Mouse (Mus musculus) liver, embryonic 14.5 days (tissue): Measurements from ENCODE around the gene Txnl4b.

ENCODE experiments used
- CTCF ChIP-seq: IDR thresholded peaks from 2 replicates; pipeline ENCODE4 v1.5.1; 2016; ENCODE audit warnings: antibody characterized with exemption, low read depth, control low read depth
- EP300 ChIP-seq: IDR thresholded peaks from 2 replicates; pipeline ENCODE4 v1.6.1; 2016; ENCODE audit warnings: antibody characterized with exemption, low read depth

DNA sequence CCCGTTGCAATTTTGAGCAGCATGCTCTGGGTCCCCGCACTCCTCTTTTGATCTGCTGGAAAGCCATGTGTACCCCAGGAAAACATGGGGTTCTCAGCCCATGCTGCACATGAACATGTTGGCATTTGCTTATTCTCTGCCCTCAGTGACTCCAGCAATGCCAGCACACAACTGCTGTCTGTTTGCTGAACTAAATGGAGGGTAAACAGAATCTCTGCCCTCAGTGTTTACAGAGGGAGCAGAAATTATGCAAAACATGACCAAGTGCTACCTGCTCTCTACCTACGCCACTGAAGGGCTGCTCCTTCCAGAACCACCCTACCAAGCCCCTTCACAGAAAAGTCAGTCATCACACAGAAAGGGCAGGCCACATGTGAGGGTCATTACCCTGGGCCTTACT lies 19.1 kb downstream of the Txnl4b start:
- TF ChIP-seq EP300 (no peak), CTCF (no peak)
